Mouse (Mus musculus) heart, embryonic 14.5 days (tissue): ENCODE results near the gene U2af1. TPM values are rescaled to one million over a fixed set of nuclear protein-coding genes. Genes with fewer than 3 reads are reported as not detected.

Experiments
- ATAC-seq: fragments of 200-750 bp; cut with Nextera tagmentation; 2 replicates; pipeline ENCODE4 v1.8.0; 2017; ENCODE audit warnings: low read depth, moderate TSS enrichment; ENCODE audit not compliant: insufficient number of reproducible peaks, insufficient read depth, low FRiP score
- H3K27ac ChIP-seq, 2 experiments: fragments of 200-500 bp in 1 of 2; fragments of 300-500 bp in 1 of 2; sonication (generic) in 1 of 2; replicated peaks in 1 of 2; 2 replicates each; pipeline ENCODE4 v1.5.1; 2012 to 2014; ENCODE audit warnings: low read depth in 2 of 2, low read length in 2 of 2, control low read depth in 1 of 2, mild to moderate bottlenecking in 1 of 2, mixed read lengths in 1 of 2; ENCODE audit not compliant: control insufficient read depth in 1 of 2, insufficient read depth in 1 of 2
- H3K27me3 ChIP-seq: fragments of 300-500 bp; sonication (generic); 2 replicates; pipeline ENCODE4 v1.6.1; 2014; ENCODE audit warnings: mild to moderate bottlenecking, low read length, control low read depth; ENCODE audit not compliant: control insufficient read depth, insufficient read depth
- H3K36me3 ChIP-seq: fragments of 300-500 bp; sonication (generic); 2 replicates; pipeline ENCODE4 v1.6.1; 2014; ENCODE audit warnings: mild to moderate bottlenecking, control low read depth, low read length, mixed read lengths; ENCODE audit not compliant: control insufficient read depth, insufficient read depth
- H3K4me1 ChIP-seq, 2 experiments: fragments of 200-500 bp in 1 of 2; fragments of 300-500 bp in 1 of 2; sonication (generic) in 1 of 2; 2 replicates each; pipeline ENCODE4 v1.6.1; 2012 to 2014; ENCODE audit warnings: low read length in 2 of 2, control low read depth in 1 of 2, mixed read lengths in 1 of 2; ENCODE audit not compliant: control insufficient read depth in 2 of 2, insufficient read depth in 2 of 2
- H3K4me2 ChIP-seq: fragments of 300-500 bp; sonication (generic); 2 replicates; pipeline ENCODE4 v1.6.1; 2014; ENCODE audit warnings: mild to moderate bottlenecking, low read length
- H3K4me3 ChIP-seq, 2 experiments: fragments of 200-500 bp in 1 of 2; fragments of 300-500 bp in 1 of 2; sonication (generic) in 1 of 2; 2 replicates each; pipeline ENCODE4 v1.5.1; 2012 to 2014; ENCODE audit warnings: low read length in 2 of 2, mild to moderate bottlenecking in 2 of 2, control low read depth in 1 of 2, low read depth in 1 of 2, moderate library complexity in 1 of 2; ENCODE audit not compliant: control insufficient read depth in 1 of 2, insufficient read depth in 1 of 2
- H3K9ac ChIP-seq: fragments of 300-500 bp; sonication (generic); 2 replicates; pipeline ENCODE4 v1.6.1; 2014; ENCODE audit warnings: mild to moderate bottlenecking, low read length
- H3K9me3 ChIP-seq: fragments of 300-500 bp; sonication (generic); 2 replicates; pipeline ENCODE4 v1.6.1; 2016; ENCODE audit warnings: low read length, control low read depth; ENCODE audit not compliant: control insufficient read depth
- WGBS: fragments of 180-500 bp; shearing (Covaris S2); extraction: QIAGEN DNeasy Blood & Tissue Kit; methylation state at CpG from one replicate; pipeline ENCODE4 v1.1.7; 2014; 5-methylcytosine and 5-hydroxymethylcytosine counted together
- polyA plus RNA-seq: library from polyadenylated mRNA; unstranded; fragments of >200 nt; fragmentation: Nextera tagmentation; extraction: Ambion mirVana; gene quantifications from 2 replicates; pipeline ENCODE4 v1.2.1, GENCODE M21; 2014

U2af1 gene
- polyA plus RNA-seq, 1 experiment from 2014 or later, result 112 TPM

GRCm38 (mm10) chr17:31677507-31677906, 18.8 kb upstream of the U2af1 start, which contains the start of gene Cryaa:
Gene Cryaa (plus strand): TSS chr17:31677807.
- H3K4me1 ChIP-seq, result no peaks in the 10 kb centered on the region
- no peak within 1 kb of the TSS for H3K27ac ChIP-seq
- H3K36me3 ChIP-seq, result no peaks in the 10 kb centered on the region
- ATAC-seq, result no peak
- no peak within 1 kb of the TSS for H3K4me3 ChIP-seq
- H3K9ac ChIP-seq, result no peak within 1 kb of the TSS
- peaks cover 3% of the 10 kb centered on the region; the same call in 1 of the 2 replicates for H3K27me3 ChIP-seq
- no peaks in the 10 kb centered on the region for H3K9me3 ChIP-seq
- H3K4me2 ChIP-seq, result no peak within 1 kb of the TSS
- WGBS, result 71% methylated on average over 8 of the region's 8 CpGs

- no peak for ATAC-seq
- H3K27ac ChIP-seq, result no peak overlapping the region
- no peaks in the 10 kb centered on the region for H3K36me3 ChIP-seq
- no peak overlapping the region for H3K4me2 ChIP-seq
- no peaks in the 10 kb centered on the region; the same call in 1 of the 2 replicates for H3K27me3 ChIP-seq
- no peaks in the 10 kb centered on the region for H3K9me3 ChIP-seq
- no peak overlapping the region for H3K9ac ChIP-seq
- no peaks in the 10 kb centered on the region for H3K4me1 ChIP-seq
- H3K4me3 ChIP-seq, result no peak overlapping the region
- 77% methylated on average over 1 of the region's 1 CpGs for WGBS
Measured at GRCm38 (mm10) chr17:31674426-31674825, 15.7 kb upstream of the U2af1 start.

DNA sequence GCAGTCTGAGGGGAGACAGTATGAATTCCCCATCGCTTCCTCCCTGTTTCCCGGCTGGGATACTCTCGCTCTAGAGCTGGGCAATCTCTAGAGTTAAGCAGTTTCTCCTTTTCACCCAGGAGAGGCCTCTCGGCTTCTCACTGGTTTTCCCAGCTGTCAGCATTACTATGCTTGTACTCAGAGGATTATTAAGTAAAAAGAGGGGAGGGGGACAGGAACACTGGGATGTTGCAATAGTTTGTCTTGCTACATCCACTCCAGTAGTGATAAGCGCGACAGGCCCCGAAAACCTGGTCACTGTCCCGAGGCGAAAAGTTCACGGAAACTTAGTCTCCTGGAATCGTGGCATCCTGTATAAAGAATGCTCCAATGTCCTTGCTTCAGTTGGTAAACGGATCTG, 13.6 kb upstream of the U2af1 start:
- Histone ChIP-seq H3K9me3 (no peaks in the 10 kb centered on the region), H3K27me3 (no peaks in the 10 kb centered on the region), H3K4me3 (no peak overlapping the region), H3K36me3 (no peaks in the 10 kb centered on the region), H3K4me2 (no peak overlapping the region), H3K27ac (no peak overlapping the region), H3K9ac (no peak overlapping the region), H3K4me1 (no peaks in the 10 kb centered on the region)
- WGBS, result 80% methylated on average over 12 of the region's 12 CpGs
- ATAC-seq, result no peak

GRCm38 (mm10) chr17:31671698-31672097, 13.0 kb upstream of the U2af1 start:
- no peak for ATAC-seq
- H3K9me3 ChIP-seq, result no peaks in the 10 kb centered on the region
- 76% methylated on average over 8 of the region's 8 CpGs for WGBS
- no peak overlapping the region for H3K27ac ChIP-seq
- H3K9ac ChIP-seq, result no peak overlapping the region
- H3K4me3 ChIP-seq, result no peak overlapping the region
- H3K4me2 ChIP-seq, result no peak overlapping the region
- no peaks in the 10 kb centered on the region for H3K4me1 ChIP-seq
- H3K36me3 ChIP-seq, result no peaks in the 10 kb centered on the region
- no peaks in the 10 kb centered on the region for H3K27me3 ChIP-seq

- 64% methylated on average over 11 of the region's 11 CpGs for WGBS
- Histone ChIP-seq H3K4me3 (no peak overlapping the region), H3K36me3 (no peaks in the 10 kb centered on the region), H3K9me3 (no peaks in the 10 kb centered on the region), H3K27ac (no peak overlapping the region), H3K9ac (no peak overlapping the region), H3K4me2 (no peak overlapping the region), H3K27me3 (no peaks in the 10 kb centered on the region), H3K4me1 (no peaks in the 10 kb centered on the region)
- ATAC-seq, result no peak
Measured at GRCm38 (mm10) chr17:31670163-31670562, 11.5 kb upstream of the U2af1 start.

DNA sequence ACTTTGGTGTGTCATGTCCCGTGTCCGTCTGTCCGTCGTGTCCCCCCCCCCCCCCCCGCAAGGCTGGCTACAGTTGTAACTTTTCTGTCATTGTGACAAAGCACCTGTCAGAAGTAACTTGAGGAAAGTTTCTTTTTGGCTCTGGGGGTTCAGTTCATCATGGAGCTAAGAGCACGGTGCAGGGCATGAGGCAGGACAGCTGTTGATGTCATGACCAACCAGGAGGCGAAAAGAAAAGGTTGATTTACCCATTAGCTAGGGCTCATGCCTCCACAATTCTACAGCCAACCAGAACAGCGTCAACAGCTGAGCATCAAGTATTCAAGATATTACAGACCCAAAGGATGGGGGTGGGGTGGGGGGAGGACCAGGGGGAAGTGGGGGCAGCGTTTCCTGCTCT, 9.6 kb upstream of the U2af1 start:
- no peak for ATAC-seq
- H3K4me2 ChIP-seq, result no peak overlapping the region
- H3K9ac ChIP-seq, result no peak overlapping the region
- no peak overlapping the region for H3K27ac ChIP-seq
- 64% methylated on average over 9 of the region's 9 CpGs for WGBS
- H3K4me3 ChIP-seq, result no peak overlapping the region
- H3K36me3 ChIP-seq, result no peaks in the 10 kb centered on the region
- H3K4me1 ChIP-seq, result no peaks in the 10 kb centered on the region
- no peaks in the 10 kb centered on the region for H3K9me3 ChIP-seq
- H3K27me3 ChIP-seq, result no peaks in the 10 kb centered on the region

- Histone ChIP-seq H3K36me3 (no peaks in the 10 kb centered on the region), H3K9me3 (no peaks in the 10 kb centered on the region), H3K4me2 (no peak overlapping the region), H3K27ac (no peak overlapping the region), H3K9ac (no peak overlapping the region), H3K27me3 (no peaks in the 10 kb centered on the region), H3K4me1 (no peaks in the 10 kb centered on the region), H3K4me3 (no peak overlapping the region)
- 7% methylated on average over 4 of the region's 4 CpGs for WGBS
- ATAC-seq, result no peak
Measured at GRCm38 (mm10) chr17:31664760-31665159, 6.1 kb upstream of the U2af1 start.

DNA sequence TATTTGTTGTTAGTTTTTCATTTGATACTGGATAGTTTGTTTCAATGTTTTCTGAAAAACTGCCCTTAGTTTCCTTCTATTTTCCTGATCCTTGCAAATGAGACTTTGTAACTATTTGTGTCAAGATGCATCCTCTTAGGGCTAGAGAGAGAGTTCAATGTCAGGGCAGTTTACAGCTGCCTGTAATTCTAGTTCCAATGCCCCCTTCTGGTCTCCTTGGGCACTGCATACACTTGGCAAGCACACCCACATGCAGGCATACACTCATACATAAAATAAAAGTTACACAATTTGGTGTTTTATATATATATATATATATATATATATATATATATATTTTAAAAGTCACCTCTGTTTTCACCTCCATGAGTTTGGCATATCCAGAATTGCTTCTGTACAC, 4.2 kb upstream of the U2af1 start:
- no peaks in the 10 kb centered on the region for H3K36me3 ChIP-seq
- H3K27ac ChIP-seq, result no peak overlapping the region
- no peak overlapping the region for H3K9ac ChIP-seq
- H3K27me3 ChIP-seq, result no peaks in the 10 kb centered on the region
- no peaks in the 10 kb centered on the region for H3K9me3 ChIP-seq
- H3K4me1 ChIP-seq, result peaks cover 3 to 5% of the 10 kb centered on the region in 2 experiments; a peak in 3 of 4 replicates
- H3K4me3 ChIP-seq, result no peak overlapping the region
- no peak for ATAC-seq
- no peak overlapping the region for H3K4me2 ChIP-seq
